Mouse (Mus musculus): ENCODE results near the gene Eno3. TPM values are rescaled to one million over a fixed set of nuclear protein-coding genes. Genes with fewer than 3 reads are reported as not detected.

Eno3 gene
- total and polyA plus RNA-seq, 3 experiments, result 14.2 to 16.8 TPM; not detected in 1

- H3K4me1 ChIP-seq (ENCODE audit: control insufficient read depth in 1 of 2, insufficient read depth in 2 of 2, low read length in 2 of 2), result peaks cover 12 to 48% of the 10 kb centered on the region in 2 experiments
- H3K36me3 ChIP-seq (ENCODE audit: control insufficient read depth in 1 of 2, insufficient read depth in 2 of 2, low read length in 2 of 2), result peaks cover 14 to 44% of the 10 kb centered on the region in 2 experiments
- no peaks in the 10 kb centered on the region for H3K27me3 ChIP-seq (ENCODE audit: control insufficient read depth in 1 of 2, insufficient read depth in 2 of 2, low read length in 2 of 2)
- H3K9me3 ChIP-seq (replicated peaks; ENCODE audit: insufficient read depth, low read length), result no peaks in the 10 kb centered on the region
- H3K79me2 ChIP-seq (ENCODE audit: control insufficient read depth, insufficient read depth, low read length, poor library complexity), result peaks cover 61% of the 10 kb centered on the region
- H3K4me3 ChIP-seq (ENCODE audit: control insufficient read depth in 1 of 2, insufficient read depth in 1 of 2, low read depth in 2 of 2, low read length in 2 of 2), result peak within 1 kb of the TSS; percentile 96 to 98
- H3K9ac ChIP-seq (ENCODE audit: control insufficient read depth, low read depth, low read length, poor library complexity, severe bottlenecking), result peak within 1 kb of the TSS; percentile 99
- no peak; the same call in 1 of the 2 replicates for TF ChIP-seq MAFK (IDR thresholded peaks at IDR 0.05; ENCODE audit: borderline replicate concordance, low read depth, low read length)
- TF ChIP-seq MAX (IDR thresholded peaks at IDR 0.05; ENCODE audit: low read length), result no peak; the same call in 1 of the 2 replicates
- no peak for TF ChIP-seq JUND (IDR thresholded peaks at IDR 0.05; ENCODE audit: low read depth, low read length)
- TF ChIP-seq EP300 (IDR thresholded peaks at IDR 0.05; ENCODE audit: low read depth in 1 of 2, low read length in 2 of 2), result no peak; a peak in 3 of 4 replicates
- peak; percentile 62; the same call in 1 of the 2 replicates for TF ChIP-seq UBTF (IDR thresholded peaks at IDR 0.05; ENCODE audit: borderline replicate concordance, insufficient read depth, low read depth, low read length)
- TF ChIP-seq USF2 (IDR thresholded peaks at IDR 0.05; ENCODE audit: borderline replicate concordance in 1 of 2, insufficient read depth in 1 of 2, low read depth in 1 of 2, low read length in 2 of 2), result no peak
- peak; percentile 98 for TF ChIP-seq ZMIZ1 (IDR thresholded peaks at IDR 0.05; ENCODE audit: low read depth, low read length)
- peak; percentile 82 for TF ChIP-seq SIN3A (IDR thresholded peaks at IDR 0.05; ENCODE audit: low read length)
- peak; percentile 75 for TF ChIP-seq TCF12 (IDR thresholded peaks at IDR 0.05; ENCODE audit: low read depth, low read length)
- TF ChIP-seq CHD2 (IDR thresholded peaks at IDR 0.05; ENCODE audit: low read length), result peak; percentile 73; the same call in 1 of the 2 replicates
- no peak for TF ChIP-seq ZKSCAN1 (IDR thresholded peaks at IDR 0.05; ENCODE audit: low read depth, low read length)
- peak; percentile 69; the same call in 1 of the 2 replicates for TF ChIP-seq TBP (IDR thresholded peaks at IDR 0.05; ENCODE audit: low read depth, low read length)
- TF ChIP-seq HCFC1 (IDR thresholded peaks at IDR 0.05; ENCODE audit: low read depth, low read length), result peak; percentile 74
- TF ChIP-seq RAD21 (IDR thresholded peaks at IDR 0.05; ENCODE audit: low read depth, low read length), result no peak
- TF ChIP-seq ETS1 (IDR thresholded peaks at IDR 0.05; ENCODE audit: low read depth, low read length), result peak; percentile 69
- TF ChIP-seq NRF1 (IDR thresholded peaks at IDR 0.05; ENCODE audit: insufficient read depth, low read depth, low read length, poor library complexity, severe bottlenecking), result no peak
- TF ChIP-seq USF1 (IDR thresholded peaks at IDR 0.05; ENCODE audit: low read depth, low read length), result no peak; the same call in 1 of the 2 replicates
- peak; percentile 89; the same call in 1 of the 2 replicates for TF ChIP-seq POLR2AphosphoS2 (IDR thresholded peaks at IDR 0.05; ENCODE audit: low read length)
- TF ChIP-seq BHLHE40 (IDR thresholded peaks at IDR 0.05; ENCODE audit: borderline replicate concordance, low read depth, low read length), result no peak; the same call in 1 of the 2 replicates
- TF ChIP-seq MYC (IDR thresholded peaks at IDR 0.05; ENCODE audit: low read depth, low read length), result no peak; the same call in 1 of the 2 replicates
- TF ChIP-seq NELFE (IDR thresholded peaks at IDR 0.05; ENCODE audit: low read depth, low read length), result peak; percentile 96
- no peak for TF ChIP-seq TAL1 (IDR thresholded peaks at IDR 0.05; ENCODE audit: low read length)
- peak; percentile 74; the same call in 1 of the 2 replicates for TF ChIP-seq POLR2AphosphoS5 (IDR thresholded peaks at IDR 0.05; ENCODE audit: borderline replicate concordance, low read depth, low read length)
- no peak for TF ChIP-seq MEF2A (IDR thresholded peaks at IDR 0.05; ENCODE audit: extremely low read depth, insufficient replicate concordance, low read depth, low read length, poor library complexity, severe bottlenecking)
- no peak for TF ChIP-seq MYB (IDR thresholded peaks at IDR 0.05; ENCODE audit: low read depth, low read length)
- TF ChIP-seq POLR2A (IDR thresholded peaks at IDR 0.05; ENCODE audit: control insufficient read depth in 1 of 2, insufficient read depth in 1 of 2, low read depth in 1 of 2, low read length in 2 of 2, poor library complexity in 1 of 2), result peak; percentile 82 to 91
- no peak for TF ChIP-seq MXI1 (IDR thresholded peaks at IDR 0.05; ENCODE audit: low read depth, low read length)
- no peak for TF ChIP-seq CTCF (IDR thresholded peaks at IDR 0.05 in 2 of 3, conservative IDR thresholded peaks at IDR 0.05 in 1 of 3; ENCODE audit: control insufficient read depth in 1 of 3, insufficient read depth in 1 of 3, low read depth in 2 of 3, low read length in 3 of 3, poor library complexity in 1 of 3, severe bottlenecking in 1 of 3)
- no peak for TF ChIP-seq RCOR1 (IDR thresholded peaks at IDR 0.05; ENCODE audit: low read depth, low read length)
- TF ChIP-seq ZNF384 (IDR thresholded peaks at IDR 0.05; ENCODE audit: low read depth, low read length), result peak; percentile 74; the same call in 1 of the 2 replicates
- peak; percentile 87 for TF ChIP-seq ELF1 (IDR thresholded peaks at IDR 0.05; ENCODE audit: low read depth, low read length)
- peak; percentile 99 for TF ChIP-seq MAZ (IDR thresholded peaks at IDR 0.05; ENCODE audit: low read depth, low read length)
- no peak for TF ChIP-seq GATA1 (IDR thresholded peaks at IDR 0.05; ENCODE audit: low read depth, low read length)
- H3K27ac ChIP-seq (ENCODE audit: control insufficient read depth, low read depth, low read length), result peak within 1 kb of the TSS; percentile 99
- DNase-seq (ENCODE audit: low read depth, low spot score), result peak; percentile 94
Measured at GRCm38 (mm10) chr11:70654198-70654922, 2.6 kb upstream of the Eno3 start, which contains the start of gene Pfn1. Gene Pfn1, minus strand, starts transcription at chr11:70654644.

All from MEL (cell line).